Mouse (Mus musculus): ENCODE data around the gene Dolk.

DNA sequence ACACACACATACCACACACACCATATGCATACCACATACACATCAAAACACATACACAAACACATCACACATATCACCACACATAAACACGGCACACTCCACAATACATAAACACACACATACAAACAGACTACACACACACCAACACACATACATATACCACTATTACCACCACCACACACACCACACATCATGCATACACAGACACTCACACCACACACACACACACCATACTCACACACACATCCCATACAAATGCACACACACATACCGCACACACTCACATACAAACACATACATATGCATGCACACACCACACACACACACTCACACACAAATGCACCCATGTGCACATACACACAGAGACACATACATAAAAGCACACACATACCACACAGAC is 18.7 kb downstream of the Dolk start:
- no peak for TF ChIP-seq CTCF (IDR thresholded peaks at IDR 0.05; ENCODE audit: borderline replicate concordance, extremely low read depth, insufficient read depth, insufficient read length)
- TF ChIP-seq POLR2A (IDR thresholded peaks at IDR 0.05; ENCODE audit: borderline replicate concordance, extremely low read depth, insufficient read depth, insufficient read length, poor library complexity, severe bottlenecking): no peak
